Mouse (Mus musculus): ENCODE results near the gene Exo5.

Exo5 gene

GRCm38 (mm10) chr4:120924554-120925299 lies at the start of gene Exo5:
Exo5 (minus strand) TSS chr4:120925017.
- DNase-seq (ENCODE audit: low spot score in 2 of 2): peak; percentile 84 to 90

- no peak for DNase-seq (ENCODE audit: low spot score in 2 of 2)
These were observed 47.0 kb upstream of the Exo5 start for GRCm38 (mm10) chr4:120971842-120972241.

- no peak for DNase-seq (ENCODE audit: low spot score in 2 of 2)
These were observed 44.7 kb upstream of the Exo5 start for GRCm38 (mm10) chr4:120969382-120970146.

- DNase-seq (ENCODE audit: low spot score in 2 of 2): no peak
These were observed 43.7 kb upstream of the Exo5 start for GRCm38 (mm10) chr4:120968486-120968885.

DNA sequence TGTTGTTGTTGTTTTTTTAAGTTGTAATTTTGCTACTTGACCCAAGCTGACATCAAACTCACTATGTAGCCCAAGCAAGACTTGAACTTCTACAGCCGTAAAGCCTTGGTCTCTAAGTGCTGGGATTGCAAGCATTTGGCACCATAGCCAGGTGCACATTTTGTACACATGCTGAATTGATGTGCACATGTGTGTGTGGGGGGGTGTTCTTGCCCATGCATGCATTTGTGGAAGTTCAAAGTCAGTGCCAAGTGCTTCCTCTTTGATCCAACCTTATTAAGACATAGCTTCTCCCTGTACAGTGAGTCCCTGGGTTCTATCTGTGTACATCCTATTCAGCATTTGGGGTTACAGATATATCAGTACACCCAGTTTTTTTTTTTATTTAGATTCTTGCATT lies 30.8 kb upstream of the Exo5 start:
- no peak for DNase-seq (ENCODE audit: low spot score in 2 of 2)

DNA sequence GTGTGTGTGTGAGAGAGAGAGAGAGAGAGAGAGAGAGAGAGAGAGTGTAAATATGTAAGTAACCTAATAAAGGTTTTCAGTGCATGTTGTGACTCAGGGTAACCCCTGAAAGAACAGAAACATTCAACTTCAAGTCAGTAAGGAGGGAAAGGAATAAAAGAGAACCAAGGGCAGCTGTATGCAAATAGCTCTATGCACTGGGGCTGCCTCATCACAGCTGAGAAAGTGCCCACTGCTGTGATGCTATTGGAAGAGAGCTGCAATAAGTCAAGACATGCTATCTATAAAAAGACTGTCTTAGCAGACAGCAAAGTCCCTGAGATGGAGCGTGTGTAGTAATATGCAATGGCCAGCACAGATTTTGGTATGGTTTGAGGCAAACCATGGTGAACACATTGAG lies 28.9 kb upstream of the Exo5 start:
- no peak for DNase-seq (ENCODE audit: low spot score in 2 of 2)

- DNase-seq (ENCODE audit: low spot score in 2 of 2): no peak
These were observed 28.2 kb upstream of the Exo5 start for GRCm38 (mm10) chr4:120953038-120953437.

DNA sequence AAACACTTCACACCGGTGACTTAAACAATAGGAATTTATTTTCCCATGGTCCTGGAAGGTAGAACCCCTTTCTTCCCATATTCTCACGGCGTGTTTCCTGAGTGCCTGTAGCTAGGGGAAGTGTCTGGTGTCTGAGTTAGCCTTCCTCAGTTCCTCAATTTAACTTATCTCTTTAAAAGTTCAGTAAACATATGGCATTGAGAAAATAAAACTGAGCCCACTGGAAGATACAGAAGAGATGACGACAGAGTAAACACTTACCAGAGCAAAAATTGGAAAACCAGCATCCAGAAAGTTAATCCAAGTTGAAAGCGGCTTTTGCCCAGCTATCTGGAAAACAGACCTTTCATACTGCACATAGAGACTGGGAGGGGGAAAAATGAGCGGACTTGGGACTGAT lies 27.3 kb upstream of the Exo5 start:
- DNase-seq (ENCODE audit: low spot score in 2 of 2): no peak

DNA sequence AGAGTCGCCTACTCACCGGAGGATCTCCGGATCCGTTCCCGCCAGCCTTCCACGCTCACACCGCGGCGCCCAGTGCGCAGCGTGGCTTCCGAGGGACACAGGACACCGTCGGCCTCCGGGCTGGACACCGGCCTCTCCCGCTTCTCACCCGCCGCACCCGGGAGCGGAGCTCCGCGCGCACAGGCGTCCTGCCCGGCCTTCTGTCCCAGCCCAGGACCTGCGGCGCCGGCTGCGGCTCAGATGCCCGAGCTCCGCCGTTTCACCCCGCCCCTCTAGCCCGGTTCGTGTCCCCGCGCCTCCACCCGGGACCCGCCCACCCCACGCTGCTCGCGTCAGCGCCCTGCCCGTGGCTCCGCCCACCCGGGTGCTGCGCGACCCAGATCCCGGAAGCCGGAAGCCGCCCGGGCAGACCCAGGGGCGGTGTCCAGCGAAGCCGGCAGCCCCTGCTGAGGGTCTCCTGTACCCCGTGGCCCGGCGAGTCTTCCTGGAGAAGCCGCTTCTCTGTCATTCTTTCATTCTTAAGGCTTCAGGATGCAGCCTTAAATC lies 26.7 kb upstream of the Exo5 start, which contains the start of gene Zfp69:
Zfp69 (minus strand) TSS at position 272 of the 546 bp plus-strand sequence.
- DNase-seq (ENCODE audit: low spot score in 2 of 2): peak; percentile 83 to 89

DNA sequence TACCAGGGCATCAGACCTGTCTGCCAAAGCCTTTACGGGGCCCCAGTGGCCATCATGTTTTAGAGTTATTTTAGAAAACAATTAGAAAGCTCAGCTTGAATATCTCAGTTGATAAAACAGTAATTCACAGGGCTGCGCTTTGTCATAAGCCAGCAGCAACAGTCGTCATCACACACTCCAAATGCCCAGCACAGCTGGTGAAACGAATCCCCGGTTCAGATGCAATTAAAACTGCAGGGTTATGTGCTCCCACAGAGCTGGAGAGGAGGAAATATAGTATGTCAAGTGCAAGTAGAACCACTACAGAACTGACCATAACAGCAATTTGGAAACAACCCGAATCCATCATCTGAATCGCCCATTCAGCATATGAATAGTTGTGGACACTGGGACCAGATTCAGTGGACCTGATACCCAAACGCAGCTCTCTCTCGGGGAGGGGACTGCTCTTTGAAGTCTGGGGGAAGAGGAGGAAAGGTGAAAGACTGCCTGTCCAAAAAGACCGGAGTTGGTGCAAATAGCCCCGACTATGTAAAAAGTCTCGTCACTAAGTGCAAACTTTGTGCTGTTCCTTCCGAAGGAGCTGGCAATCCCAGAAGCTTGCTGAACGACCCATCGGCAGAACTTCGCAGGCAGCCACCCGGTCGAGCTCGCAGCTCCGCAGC lies 26.1 kb upstream of the Exo5 start:
- DNase-seq (ENCODE audit: low spot score in 2 of 2): no peak

- DNase-seq (ENCODE audit: low spot score in 2 of 2): no peak
These were observed 24.1 kb upstream of the Exo5 start for GRCm38 (mm10) chr4:120948938-120949337.

DNA sequence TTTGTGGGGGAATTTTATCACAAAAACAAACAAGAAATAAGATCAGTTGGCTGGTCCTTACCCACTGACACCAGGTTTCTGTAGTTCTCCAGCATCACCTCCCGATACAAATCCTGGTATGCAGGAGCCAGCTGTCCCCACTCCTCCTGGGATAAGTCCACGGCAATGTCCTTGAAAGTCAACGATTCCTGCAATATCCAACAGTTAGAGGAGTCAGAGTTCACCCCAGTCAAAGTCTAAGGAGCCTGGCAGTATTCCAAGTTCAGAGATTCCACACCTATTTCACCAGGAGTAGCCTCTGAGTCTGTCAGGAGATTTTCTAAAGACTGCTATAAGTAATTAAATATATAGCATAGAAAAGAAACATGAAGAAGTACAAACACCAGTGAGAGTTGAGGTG lies 10.2 kb upstream of the Exo5 start:
- no peak for DNase-seq (ENCODE audit: low spot score in 2 of 2)

GRCm38 (mm10) chr4:120930736-120931135 lies 5.9 kb upstream of the Exo5 start:
- no peak for DNase-seq (ENCODE audit: low spot score in 2 of 2)

- DNase-seq (ENCODE audit: low spot score in 2 of 2): no peak
These were observed 3.9 kb upstream of the Exo5 start for GRCm38 (mm10) chr4:120928686-120929085.

- peak in 1 of 2 experiments; percentile 21 for DNase-seq (ENCODE audit: low spot score in 2 of 2)
These were observed 569 bp upstream of the Exo5 start for GRCm38 (mm10) chr4:120925386-120925785.

- DNase-seq (ENCODE audit: low spot score in 2 of 2): no peak
These were observed 3.4 kb downstream of the Exo5 start for GRCm38 (mm10) chr4:120921461-120921860.

GRCm38 (mm10) chr4:120914501-120914900 lies 10.3 kb downstream of the Exo5 start:
- no peak for DNase-seq (ENCODE audit: low spot score in 2 of 2)

GRCm38 (mm10) chr4:120913861-120914260 lies 11.0 kb downstream of the Exo5 start:
- no peak for DNase-seq (ENCODE audit: low spot score in 2 of 2)

DNA sequence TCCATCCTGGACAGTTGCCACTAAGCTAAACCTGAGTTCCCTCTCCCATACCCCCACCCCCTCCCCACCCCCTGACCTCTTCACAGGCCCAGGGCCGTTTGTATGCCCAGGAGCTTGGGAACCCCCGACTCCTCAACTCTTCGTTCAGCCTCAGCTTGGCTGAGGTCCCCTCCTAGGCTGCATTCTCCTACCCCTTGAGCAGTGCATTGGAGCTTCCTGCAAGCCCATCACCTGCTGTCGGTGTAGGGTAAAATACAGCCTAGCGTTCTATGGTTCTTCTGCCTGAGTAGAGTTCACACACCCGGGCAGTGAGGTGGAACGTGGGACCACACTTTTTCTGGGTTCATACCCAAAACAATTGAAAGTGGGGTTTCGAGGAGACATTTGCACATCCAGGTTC lies 11.4 kb downstream of the Exo5 start:
- DNase-seq (ENCODE audit: low spot score in 2 of 2): no peak

DNA sequence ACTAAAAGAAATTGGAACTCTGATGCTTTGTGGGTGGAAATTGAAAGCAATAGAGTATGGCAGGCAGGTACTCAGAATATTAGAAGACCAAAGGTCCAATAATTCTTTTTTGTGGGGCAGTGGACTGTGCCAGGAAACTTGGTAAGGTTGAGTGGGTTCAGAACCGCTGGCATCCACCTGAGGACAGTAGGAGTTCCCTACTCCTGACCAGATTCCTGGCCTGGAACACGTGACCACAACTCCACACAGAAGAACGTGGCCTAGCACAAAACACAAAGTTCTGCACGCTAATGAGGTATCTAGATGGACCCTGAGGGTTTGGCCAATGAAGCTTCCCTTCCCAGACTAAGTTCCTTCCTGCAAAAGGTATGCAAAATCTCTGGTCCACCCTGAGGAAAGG lies 12.0 kb downstream of the Exo5 start:
- no peak for DNase-seq (ENCODE audit: low spot score in 2 of 2)

- DNase-seq (ENCODE audit: low spot score in 2 of 2): no peak
These were observed 13.7 kb downstream of the Exo5 start for GRCm38 (mm10) chr4:120911086-120911485.

DNA sequence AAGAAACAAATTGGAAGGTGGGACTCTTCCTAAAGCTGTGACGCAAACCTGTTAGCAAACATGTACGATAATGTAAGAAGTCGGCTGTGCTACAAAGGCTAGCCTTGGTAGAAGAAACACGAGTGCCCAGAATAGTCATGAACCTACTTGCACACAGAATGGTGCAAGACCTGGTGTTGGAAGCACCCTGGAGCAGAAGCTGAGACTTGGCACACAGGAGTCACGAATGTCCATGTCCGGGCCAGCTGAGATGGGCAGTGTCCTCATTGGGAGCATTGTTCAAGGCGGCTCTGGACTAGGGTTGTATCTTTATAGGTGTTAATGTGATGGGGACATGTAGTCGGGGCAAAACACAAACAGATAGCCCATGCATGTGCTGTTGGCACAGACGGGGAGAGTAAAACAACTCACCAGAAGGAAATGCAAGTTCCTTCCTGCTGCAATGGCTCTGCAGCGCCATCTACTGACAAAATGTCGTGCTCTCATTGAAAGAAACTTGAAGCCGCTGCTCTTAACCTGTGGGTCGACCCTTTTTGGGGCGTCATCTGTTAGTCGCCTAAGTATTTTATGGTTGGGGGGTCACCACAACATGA lies 15.2 kb downstream of the Exo5 start:
- DNase-seq (ENCODE audit: low spot score in 2 of 2): peak in 1 of 2 experiments; percentile 27

Data from urinary bladder, postnatal 36 days (tissue).